Mouse (Mus musculus) G1E (cell line): ENCODE results near the gene Nckap5l.

Experiments used
- CTCF ChIP-seq: IDR thresholded peaks from 2 replicates; pipeline ENCODE4 v1.5.1; 2012; ENCODE audit warnings: low read depth, low read length, inconsistent platforms, mixed read lengths
- GATA2 ChIP-seq: IDR thresholded peaks from 2 replicates; pipeline ENCODE4 v1.6.1; 2012; ENCODE audit warnings: low read depth, low read length, inconsistent platforms, borderline replicate concordance
- POLR2AphosphoS5 ChIP-seq: IDR thresholded peaks from 2 replicates; pipeline ENCODE4 v1.6.1; 2012; ENCODE audit warnings: low read depth, low read length, inconsistent platforms; ENCODE audit not compliant: insufficient replicate concordance
- TAL1 ChIP-seq: conservative IDR thresholded peaks from 2 replicates; pipeline ENCODE4 v1.6.1; 2012; ENCODE audit warnings: low read depth, low read length, inconsistent platforms, mixed read lengths

DNA sequence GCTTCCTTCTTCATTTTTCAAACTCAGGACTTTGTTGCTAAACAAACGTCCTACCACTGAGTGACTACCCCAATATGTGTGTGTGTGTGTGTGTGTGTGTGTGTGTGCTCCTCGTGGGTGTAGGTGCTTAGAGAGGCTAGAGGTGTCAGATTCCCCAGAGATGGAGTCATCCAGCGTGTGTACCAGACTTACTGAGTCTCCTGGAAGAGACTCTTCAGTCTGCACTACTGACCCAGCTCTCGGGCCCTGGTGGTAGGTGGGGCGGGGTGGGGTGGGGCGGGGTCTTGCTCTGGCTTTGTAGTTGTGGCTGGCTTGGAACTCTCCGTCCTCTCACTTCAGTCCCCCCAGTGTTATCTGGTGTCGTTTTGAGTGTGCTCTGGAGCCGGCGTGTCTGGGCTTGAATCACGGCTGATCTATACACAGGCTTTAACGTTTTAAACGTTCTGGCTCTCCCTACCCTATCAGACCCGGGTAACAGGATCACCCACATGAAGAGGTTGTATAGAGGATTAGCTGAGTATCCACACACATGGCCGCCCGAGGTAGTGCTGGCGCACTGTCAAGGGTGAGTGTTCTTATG is 39.8 kb downstream of the Nckap5l start:
- TF ChIP-seq CTCF: no peak
- no peak for TF ChIP-seq TAL1
- no peak for TF ChIP-seq GATA2
- no peak for TF ChIP-seq POLR2AphosphoS5
